Mouse (Mus musculus) cortical plate, adult 2 months (tissue): ENCODE results near the gene Epb41.

Source experiments
- CTCF ChIP-seq: fragments of 200-500 bp; IDR thresholded peaks from 2 replicates; pipeline ENCODE4 v1.5.1; 2011; ENCODE audit warnings: mild to moderate bottlenecking, control low read depth, low read length; ENCODE audit not compliant: insufficient read depth; ENCODE audit errors: extremely low read depth
- POLR2A ChIP-seq: fragments of 200-500 bp; IDR thresholded peaks from 2 replicates; pipeline ENCODE4 v1.6.1; 2011; ENCODE audit warnings: mild to moderate bottlenecking, low read length, control low read depth; ENCODE audit not compliant: insufficient read depth; ENCODE audit errors: extremely low read depth

DNA sequence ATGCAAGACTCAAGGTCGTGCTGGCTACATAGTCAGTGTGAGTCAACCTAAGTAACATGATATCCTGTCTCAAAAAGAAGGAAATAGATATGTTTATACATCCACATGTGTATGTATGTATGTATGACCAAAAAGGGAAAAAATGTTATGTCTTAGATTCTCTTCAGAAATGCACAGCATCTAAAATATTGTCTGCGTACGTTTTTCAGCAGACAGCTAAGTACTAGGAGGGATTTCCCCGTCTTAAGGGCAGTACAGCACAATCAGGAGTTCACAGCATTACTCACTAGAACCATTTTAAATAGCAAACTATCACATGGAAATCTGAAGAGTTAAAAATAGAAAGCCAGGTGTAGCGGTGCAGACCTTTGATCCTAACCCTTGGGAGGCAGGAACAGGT is 38.0 kb downstream of the Epb41 start:
- no peak for TF ChIP-seq CTCF
- no peak for TF ChIP-seq POLR2A
